Mouse (Mus musculus) limb, embryonic 14.5 days (tissue): ENCODE data around the gene Gm136. TPM values are rescaled to one million over a fixed set of nuclear protein-coding genes. Genes with fewer than 3 reads are reported as not detected.

Experiments
- ATAC-seq: fragments of 200-750 bp; cut with Nextera tagmentation; 2 replicates; pipeline ENCODE4 v1.8.0; 2017; ENCODE audit warnings: low read depth, moderate number of reproducible peaks, moderate TSS enrichment; ENCODE audit not compliant: low FRiP score
- DNase-seq: peaks from one replicate; pipeline ENCODE4 v3.0.0-alpha.2; 2015; ENCODE audit warnings: low spot score
- H3K27ac ChIP-seq: fragments of 300-500 bp; sonication (generic); replicated peaks from 2 replicates; pipeline ENCODE4 v1.5.1; 2014; ENCODE audit warnings: low read depth, mild to moderate bottlenecking, low read length, moderate library complexity, mixed read lengths
- H3K27me3 ChIP-seq: fragments of 300-500 bp; sonication (generic); 2 replicates; pipeline ENCODE4 v1.6.1; 2014; ENCODE audit warnings: low read length, mixed read lengths; ENCODE audit not compliant: control insufficient read depth, insufficient read depth
- H3K36me3 ChIP-seq: fragments of 300-500 bp; sonication (generic); 2 replicates; pipeline ENCODE4 v1.6.1; 2014; ENCODE audit warnings: mild to moderate bottlenecking, low read length, moderate library complexity, mixed read lengths; ENCODE audit not compliant: control insufficient read depth, insufficient read depth
- H3K4me1 ChIP-seq: fragments of 300-500 bp; sonication (generic); 2 replicates; pipeline ENCODE4 v1.6.1; 2014; ENCODE audit warnings: antibody characterized with exemption, low read length, mixed read lengths; ENCODE audit not compliant: control insufficient read depth, insufficient read depth
- H3K4me2 ChIP-seq: fragments of 300-500 bp; sonication (generic); replicated peaks from 2 replicates; pipeline ENCODE4 v1.6.1; 2014; ENCODE audit warnings: low read depth, mild to moderate bottlenecking, low read length, moderate library complexity; ENCODE audit not compliant: severe bottlenecking
- H3K4me3 ChIP-seq: fragments of 300-500 bp; sonication (generic); replicated peaks from 2 replicates; pipeline ENCODE4 v1.5.1; 2014; ENCODE audit warnings: low read length
- H3K9ac ChIP-seq: fragments of 300-500 bp; sonication (generic); 2 replicates; pipeline ENCODE4 v1.6.1; 2014; ENCODE audit warnings: mild to moderate bottlenecking, low read depth, low read length, moderate library complexity; ENCODE audit not compliant: severe bottlenecking
- H3K9me3 ChIP-seq: fragments of 300-500 bp; sonication (generic); 2 replicates; pipeline ENCODE4 v1.6.1; 2016; ENCODE audit warnings: low read length; ENCODE audit not compliant: control insufficient read depth
- POLR2A ChIP-seq: fragments of 200-500 bp; IDR thresholded peaks from 2 replicates; pipeline ENCODE4 v1.8.0; 2012; ENCODE audit warnings: inconsistent platforms, mild to moderate bottlenecking, moderate library complexity, borderline replicate concordance; ENCODE audit not compliant: insufficient read depth, insufficient read length; ENCODE audit errors: extremely low read depth
- WGBS: fragments of 180-500 bp; shearing (Covaris S2); extraction: QIAGEN DNeasy Blood & Tissue Kit; methylation state at CpG from one replicate; pipeline ENCODE4 v1.1.7; 2014; 5-methylcytosine and 5-hydroxymethylcytosine counted together
- polyA plus RNA-seq, 2 experiments: library from polyadenylated mRNA; depleted of rRNA in 1 of 2; stranded (reverse) in 1 of 2; unstranded in 1 of 2; fragments of >200 nt; fragmentation: Nextera tagmentation in 1 of 2; extraction: Ambion mirVana in 1 of 2; gene quantifications; 2 replicates each; pipeline versions ENCODE4 v1.2.1 to v1.2.3; 2012 to 2014

Gm136 gene
- polyA plus RNA-seq, 2 experiments, result not detected

GRCm38 (mm10) chr4:34708127-34708526, 47.9 kb downstream of the Gm136 start:
- ATAC-seq (no peak), DNase-seq (no peak)
- TF ChIP-seq POLR2A, result no peak
- no peaks in the 10 kb centered on the region for H3K4me1 ChIP-seq
- WGBS, result 73% methylated on average over 3 of the region's 3 CpGs
- no peak overlapping the region for H3K4me3 ChIP-seq
- no peaks in the 10 kb centered on the region for H3K27me3 ChIP-seq
- H3K9me3 ChIP-seq, result no peaks in the 10 kb centered on the region
- H3K36me3 ChIP-seq, result no peaks in the 10 kb centered on the region
- H3K27ac ChIP-seq, result no peak overlapping the region
- no peak overlapping the region for H3K9ac ChIP-seq
- H3K4me2 ChIP-seq, result no peak overlapping the region

GRCm38 (mm10) chr4:34707248-34707647, 48.8 kb downstream of the Gm136 start:
- TF ChIP-seq POLR2A, result no peak
- H3K36me3 ChIP-seq, result no peaks in the 10 kb centered on the region
- H3K9ac ChIP-seq, result no peak overlapping the region
- DNase-seq (no peak), ATAC-seq (no peak)
- H3K4me1 ChIP-seq, result no peaks in the 10 kb centered on the region
- no peak overlapping the region for H3K4me3 ChIP-seq
- no peak overlapping the region for H3K4me2 ChIP-seq
- no peak overlapping the region for H3K27ac ChIP-seq
- 75% methylated on average over 3 of the region's 3 CpGs for WGBS
- no peaks in the 10 kb centered on the region for H3K9me3 ChIP-seq
- no peaks in the 10 kb centered on the region for H3K27me3 ChIP-seq

- Histone ChIP-seq H3K4me1 (no peaks in the 10 kb centered on the region), H3K4me3 (no peak overlapping the region), H3K4me2 (no peak overlapping the region), H3K9me3 (no peaks in the 10 kb centered on the region), H3K27ac (no peak overlapping the region), H3K27me3 (no peaks in the 10 kb centered on the region), H3K36me3 (no peaks in the 10 kb centered on the region), H3K9ac (no peak overlapping the region)
- ATAC-seq, result no peak
- no peak for TF ChIP-seq POLR2A
- 69% methylated on average over 4 of the region's 4 CpGs for WGBS
- DNase-seq, result no peak
Measured at GRCm38 (mm10) chr4:34703029-34703428, 53.0 kb downstream of the Gm136 start.

- no peak for TF ChIP-seq POLR2A
- no peak overlapping the region for H3K4me3 ChIP-seq
- 94% methylated on average over 11 of the region's 11 CpGs for WGBS
- no peaks in the 10 kb centered on the region for H3K36me3 ChIP-seq
- no peaks in the 10 kb centered on the region for H3K27me3 ChIP-seq
- no peak overlapping the region for H3K4me2 ChIP-seq
- no peak for ATAC-seq
- DNase-seq, result no peak
- H3K4me1 ChIP-seq, result no peaks in the 10 kb centered on the region
- no peaks in the 10 kb centered on the region for H3K9me3 ChIP-seq
- H3K9ac ChIP-seq, result no peak overlapping the region
- no peak overlapping the region for H3K27ac ChIP-seq
Measured at GRCm38 (mm10) chr4:34702231-34702630, 53.8 kb downstream of the Gm136 start.

- DNase-seq, result peak; percentile 51
- no peak for ATAC-seq
- H3K27ac ChIP-seq, result no peak overlapping the region
- no peak overlapping the region for H3K9ac ChIP-seq
- WGBS, result 38% methylated on average over 5 of the region's 5 CpGs
- H3K27me3 ChIP-seq, result no peaks in the 10 kb centered on the region
- no peak for TF ChIP-seq POLR2A
- no peaks in the 10 kb centered on the region for H3K36me3 ChIP-seq
- H3K4me3 ChIP-seq, result no peak overlapping the region
- H3K9me3 ChIP-seq, result no peaks in the 10 kb centered on the region
- no peak overlapping the region for H3K4me2 ChIP-seq
- no peaks in the 10 kb centered on the region for H3K4me1 ChIP-seq
Measured at GRCm38 (mm10) chr4:34701528-34701927, 54.5 kb downstream of the Gm136 start.

Other genes with a start within 250 kb of the Gm136 start
- 80.9 and 84.1 TPM in 2 replicates for gene Akirin2, start 205.3 kb downstream of the Gm136 start, polyA plus RNA-seq (2012; rRNA removed)
- 55.3 and 65.7 TPM in 2 replicates for gene Akirin2, start 205.3 kb downstream of the Gm136 start, polyA plus RNA-seq (2014; fragmentation: Nextera tagmentation; extraction: Ambion mirVana)
- gene Orc3, start 141.3 kb downstream of the Gm136 start, polyA plus RNA-seq (2012; rRNA removed), result 56.9 and 59.4 TPM in 2 replicates
- 93.3 and 94.0 TPM in 2 replicates for gene Orc3, start 141.3 kb downstream of the Gm136 start, polyA plus RNA-seq (2014; fragmentation: Nextera tagmentation; extraction: Ambion mirVana)
- gene Rars2, start 141.3 kb downstream of the Gm136 start, polyA plus RNA-seq (2012; rRNA removed), result 30.4 and 42.3 TPM in 2 replicates
- gene Rars2, start 141.3 kb downstream of the Gm136 start, polyA plus RNA-seq (2014; fragmentation: Nextera tagmentation; extraction: Ambion mirVana), result 54.0 and 62.9 TPM in 2 replicates
- gene Slc35a1, start 68.8 kb downstream of the Gm136 start, polyA plus RNA-seq (2012; rRNA removed), result 24.7 and 26.8 TPM in 2 replicates
- 34.5 and 39.4 TPM in 2 replicates for gene Slc35a1, start 68.8 kb downstream of the Gm136 start, polyA plus RNA-seq (2014; fragmentation: Nextera tagmentation; extraction: Ambion mirVana)
- gene Cfap206, start 26.1 kb downstream of the Gm136 start, polyA plus RNA-seq (2012; rRNA removed), result 0.20 and 0.27 TPM in 2 replicates
- gene Cfap206, start 26.1 kb downstream of the Gm136 start, polyA plus RNA-seq (2014; fragmentation: Nextera tagmentation; extraction: Ambion mirVana), result 0.76 TPM in 1 of 2 replicates, not detected in the other
- gene Smim8, start 22.2 kb upstream of the Gm136 start, polyA plus RNA-seq (2012; rRNA removed), result 14.5 and 20.1 TPM in 2 replicates
- gene Smim8, start 22.2 kb upstream of the Gm136 start, polyA plus RNA-seq (2014; fragmentation: Nextera tagmentation; extraction: Ambion mirVana), result 50.2 and 53.2 TPM in 2 replicates
- 10.3 and 11.9 TPM in 2 replicates for gene Zfp292, start 126.7 kb upstream of the Gm136 start, polyA plus RNA-seq (2012; rRNA removed)
- gene Zfp292, start 126.7 kb upstream of the Gm136 start, polyA plus RNA-seq (2014; fragmentation: Nextera tagmentation; extraction: Ambion mirVana), result 23.2 and 27.3 TPM in 2 replicates
- not detected in 2 replicates for gene Cga, start 137.5 kb upstream of the Gm136 start, polyA plus RNA-seq (2012; rRNA removed)
- gene Cga, start 137.5 kb upstream of the Gm136 start, polyA plus RNA-seq (2014; fragmentation: Nextera tagmentation; extraction: Ambion mirVana), result not detected in 2 replicates